Mouse (Mus musculus): ENCODE measurements around the gene Nudt15.

Nudt15 gene

GRCm38 (mm10) chr14:73508630-73509395 is 39.2 kb downstream of the Nudt15 start:
- DNase-seq (ENCODE audit: low read depth, low spot score), result no peak

GRCm38 (mm10) chr14:73507702-73508376 is 40.2 kb downstream of the Nudt15 start:
- no peak for DNase-seq (ENCODE audit: low read depth, low spot score)

DNA sequence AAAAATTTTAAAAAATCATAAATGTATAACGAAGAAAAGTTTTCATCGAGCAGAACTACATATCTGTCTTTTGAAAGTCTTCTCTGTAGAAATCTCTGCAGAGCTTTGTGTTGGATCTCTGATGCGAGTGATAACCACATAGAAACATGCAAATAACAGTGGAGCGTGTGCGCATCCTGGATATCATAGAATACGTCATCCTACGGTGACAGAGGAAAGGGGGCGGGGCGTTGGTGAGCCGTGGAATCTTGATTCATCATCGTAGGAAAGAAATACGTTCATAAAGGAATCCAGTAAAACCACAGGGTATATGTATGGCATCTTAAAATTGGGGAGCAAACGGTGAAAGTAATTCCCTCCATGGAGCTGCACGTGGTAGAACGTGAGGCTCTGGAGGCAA is 40.8 kb downstream of the Nudt15 start:
- DNase-seq (ENCODE audit: low read depth, low spot score), result no peak

DNA sequence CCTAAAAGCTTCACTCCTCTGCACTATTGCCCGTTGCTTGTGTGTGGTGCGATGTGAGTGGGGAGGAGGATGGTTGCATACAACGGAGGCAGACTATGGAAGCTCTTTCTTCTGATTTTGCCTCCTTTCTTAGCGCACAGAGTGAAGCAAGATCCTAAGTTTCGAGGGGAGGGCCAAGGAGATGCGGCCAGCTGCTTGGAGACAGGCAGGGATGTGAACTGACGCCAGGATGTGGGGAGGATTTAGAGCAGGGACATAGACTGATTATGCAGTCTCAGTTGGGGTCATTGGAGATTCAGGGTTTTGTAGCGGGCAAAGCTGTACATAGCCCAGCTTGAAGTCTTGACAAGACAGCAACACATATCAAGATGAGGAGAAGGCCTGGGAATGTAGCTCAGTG is 41.8 kb downstream of the Nudt15 start:
- no peak for DNase-seq (ENCODE audit: low read depth, low spot score)

GRCm38 (mm10) chr14:73503237-73503933 is 44.7 kb downstream of the Nudt15 start:
- DNase-seq (ENCODE audit: low read depth, low spot score), result no peak

- peak; percentile 61 for DNase-seq (ENCODE audit: low read depth, low spot score)
Observed at GRCm38 (mm10) chr14:73502591-73503184, 45.4 kb downstream of the Nudt15 start.

GRCm38 (mm10) chr14:73501721-73502120 is 46.3 kb downstream of the Nudt15 start:
- no peak for DNase-seq (ENCODE audit: low read depth, low spot score)

- no peak for DNase-seq (ENCODE audit: low read depth, low spot score)
Observed at GRCm38 (mm10) chr14:73501283-73501682, 46.8 kb downstream of the Nudt15 start.

- no peak for DNase-seq (ENCODE audit: low read depth, low spot score)
Observed at GRCm38 (mm10) chr14:73495753-73496152, 52.3 kb downstream of the Nudt15 start.

- no peak for DNase-seq (ENCODE audit: low read depth, low spot score)
Observed at GRCm38 (mm10) chr14:73494122-73494521, 53.9 kb downstream of the Nudt15 start.

DNA sequence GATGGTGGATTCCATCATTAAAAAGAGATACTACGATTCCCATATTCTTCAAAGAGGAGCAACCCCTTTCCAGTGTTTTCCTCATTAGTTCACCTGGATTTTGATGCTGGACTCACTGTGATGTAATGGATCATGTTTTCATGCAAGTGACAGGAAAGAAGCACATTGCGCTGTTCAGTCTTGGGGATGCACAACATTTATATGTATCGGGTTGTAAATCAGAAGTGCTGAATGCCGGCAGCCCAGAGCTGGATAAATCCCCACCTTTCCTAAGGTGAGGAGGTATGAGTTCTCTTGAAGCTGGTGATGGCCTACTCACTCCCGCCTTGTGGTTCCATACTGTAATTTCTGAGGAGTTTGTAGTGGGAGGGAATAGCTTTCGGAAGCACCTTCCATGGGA is 54.7 kb downstream of the Nudt15 start:
- no peak for DNase-seq (ENCODE audit: low read depth, low spot score)

GRCm38 (mm10) chr14:73486641-73487040 is 61.4 kb downstream of the Nudt15 start:
- DNase-seq (ENCODE audit: low read depth, low spot score), result no peak

GRCm38 (mm10) chr14:73484366-73485110 is 63.5 kb downstream of the Nudt15 start:
- DNase-seq (ENCODE audit: low read depth, low spot score), result no peak

DNA sequence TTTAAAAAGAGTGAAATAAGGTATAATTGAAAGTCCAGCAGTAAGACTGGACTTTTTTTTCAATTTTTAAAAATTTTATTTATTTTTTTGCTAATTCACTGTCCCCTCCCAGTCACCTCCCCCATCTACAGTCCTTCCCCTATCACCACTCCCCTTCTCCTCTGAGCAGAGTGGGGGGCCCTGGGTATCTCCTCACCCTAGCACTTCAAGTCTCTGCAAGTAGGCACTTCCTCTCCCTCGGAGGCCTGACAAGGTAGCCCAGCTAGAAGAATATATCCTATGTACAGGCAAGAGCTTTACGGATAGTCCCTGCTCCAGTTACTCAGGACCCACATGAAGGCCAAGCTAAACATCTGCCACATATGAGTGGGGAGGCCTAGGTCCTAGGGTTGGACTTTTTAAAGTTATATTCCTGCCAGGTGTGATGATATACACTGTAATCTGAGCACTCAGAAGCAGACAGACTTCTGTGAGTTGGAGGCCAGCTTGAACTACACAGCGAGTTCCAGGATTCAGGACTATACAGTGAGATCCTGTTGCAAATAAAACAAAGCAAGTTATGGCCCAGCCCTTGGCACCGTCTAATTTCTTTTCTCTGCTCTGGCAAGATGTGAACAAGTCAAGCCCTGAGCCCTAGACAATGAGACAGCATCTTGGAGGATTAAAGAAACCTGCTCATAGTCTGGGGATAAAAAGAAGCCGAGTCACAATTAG is 64.4 kb downstream of the Nudt15 start:
- DNase-seq (ENCODE audit: low read depth, low spot score), result no peak

DNA sequence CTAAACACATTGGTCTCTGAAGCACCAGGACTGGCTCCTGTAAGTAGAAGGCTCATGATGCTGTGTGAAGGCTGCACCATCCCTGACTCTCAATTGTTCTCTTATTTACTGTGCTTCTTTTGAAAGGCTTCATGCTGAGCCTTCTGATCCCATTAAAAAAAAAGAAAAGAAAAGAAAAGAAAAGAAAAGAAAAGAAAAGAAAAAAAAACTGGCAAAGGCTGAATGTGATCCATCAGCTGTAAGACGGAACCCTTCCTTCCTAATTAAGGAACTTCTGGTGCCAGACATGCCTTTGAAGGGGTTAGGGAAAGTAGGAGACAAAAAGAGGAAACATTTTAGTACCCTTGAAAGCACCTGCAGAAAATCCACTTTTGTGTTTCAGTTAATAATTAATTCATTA is 68.3 kb downstream of the Nudt15 start:
- no peak for DNase-seq (ENCODE audit: low read depth, low spot score)

DNA sequence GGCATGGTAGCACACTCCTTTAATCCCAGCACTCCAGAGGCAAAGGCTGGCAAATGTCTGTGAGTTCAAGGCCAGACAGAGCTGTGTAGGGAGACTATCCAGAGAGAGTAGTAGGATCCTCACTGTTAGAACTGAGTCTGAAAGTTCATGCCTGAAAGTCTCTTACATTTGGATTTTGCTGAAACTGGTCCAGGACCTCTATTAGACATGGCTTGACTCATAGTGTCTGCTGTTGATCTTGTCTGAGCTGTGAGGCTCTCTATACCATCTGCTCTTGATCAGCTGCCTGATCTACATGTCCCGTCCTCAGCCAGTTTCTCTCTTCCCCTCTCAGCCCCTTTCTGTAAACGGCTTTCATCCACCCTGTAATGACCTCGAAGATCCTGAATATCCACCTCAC is 69.7 kb downstream of the Nudt15 start:
- DNase-seq (ENCODE audit: low read depth, low spot score), result no peak

DNA sequence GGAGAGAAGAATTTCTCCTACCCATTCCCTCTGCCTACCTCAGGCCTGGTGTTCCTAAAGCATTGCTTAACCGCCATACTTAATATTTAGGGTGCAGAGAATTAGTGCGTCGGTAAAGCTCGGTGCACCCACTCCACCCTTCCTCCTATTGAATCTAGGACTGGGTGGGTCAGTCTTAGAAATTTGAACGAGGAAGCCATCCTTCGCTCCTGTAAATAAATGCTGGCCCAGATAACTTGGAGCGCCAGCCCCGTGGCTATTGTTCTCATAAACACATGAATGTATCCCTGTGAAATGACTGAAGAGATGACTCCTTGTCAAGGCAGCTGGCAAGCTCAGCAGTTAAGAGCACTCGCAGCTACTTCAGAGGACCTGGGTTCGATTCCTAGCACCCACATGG is 71.0 kb downstream of the Nudt15 start:
- DNase-seq (ENCODE audit: low read depth, low spot score), result no peak

- no peak for DNase-seq (ENCODE audit: low read depth, low spot score)
Observed at GRCm38 (mm10) chr14:73476361-73476934, 71.6 kb downstream of the Nudt15 start.

DNA sequence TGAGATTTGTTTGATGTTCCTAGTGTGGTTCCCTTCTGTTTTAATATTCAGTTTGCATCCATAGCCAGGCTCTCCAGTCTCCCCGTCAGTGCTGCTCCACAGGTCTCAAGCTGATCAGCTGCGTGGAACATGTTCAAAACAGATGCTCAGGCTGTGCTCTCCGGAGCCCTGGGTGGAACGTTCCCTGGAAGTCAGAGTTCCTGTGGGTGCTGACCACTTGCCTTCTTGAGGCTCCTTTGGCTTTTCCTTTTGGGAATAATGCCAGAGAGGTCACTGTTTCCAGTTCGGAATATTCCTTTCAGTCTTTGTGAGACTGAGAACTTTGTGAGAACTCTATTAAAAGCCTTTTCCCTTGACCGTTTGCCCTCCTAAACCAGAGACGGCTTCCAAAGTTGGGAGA is 72.5 kb downstream of the Nudt15 start:
- DNase-seq (ENCODE audit: low read depth, low spot score), result no peak

DNA sequence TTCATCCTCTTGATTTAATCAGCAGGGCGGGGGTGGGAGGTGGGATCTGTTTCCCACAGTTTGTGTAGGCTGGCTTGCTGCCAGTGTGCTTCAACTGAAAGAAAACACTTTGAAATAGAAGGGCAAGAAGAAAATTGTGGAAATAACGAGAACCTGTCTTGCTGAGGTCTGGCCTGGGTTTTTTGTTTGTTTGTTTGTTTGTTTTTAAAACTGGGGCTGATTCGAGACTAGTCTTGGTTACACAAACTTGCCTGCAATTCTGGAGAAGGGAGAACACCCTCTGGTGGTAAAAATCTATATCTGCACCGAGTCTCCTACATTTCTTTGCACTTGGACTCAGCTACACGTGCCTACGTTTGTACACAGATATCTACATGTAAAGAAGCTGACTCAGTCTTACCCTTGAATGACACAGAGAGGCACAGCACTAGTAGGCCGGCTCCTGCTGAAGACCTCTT is 73.4 kb downstream of the Nudt15 start:
- peak; percentile 32 for DNase-seq (ENCODE audit: low read depth, low spot score)

Measured in mesoderm, embryonic 11.5 days (tissue).